Comparison of ENCODE assay signal across 21 mouse cellular contexts in the genomic region with DNA sequence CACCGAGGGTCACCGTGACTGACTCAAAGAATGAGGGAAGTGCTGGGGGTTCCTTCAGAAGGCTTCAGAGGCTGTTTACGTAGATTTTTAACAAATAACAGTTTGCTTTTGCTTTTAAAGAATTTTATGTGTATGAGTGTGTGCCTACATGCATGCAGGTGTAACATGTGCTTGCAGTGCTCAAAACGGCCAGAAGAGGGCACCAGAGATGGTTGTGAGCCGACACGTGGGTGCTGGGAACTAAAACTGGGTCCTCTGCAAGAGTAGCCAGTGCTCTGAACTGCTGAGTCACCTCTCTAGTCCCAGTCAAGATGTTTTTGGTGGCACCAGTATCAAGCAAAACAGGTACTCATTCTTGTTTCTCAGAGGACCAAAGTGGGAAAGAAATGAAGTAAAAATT. TPM values are rescaled to one million over a fixed set of nuclear protein-coding genes. Genes with fewer than 3 reads are reported as not detected.
DNase-seq lines count a peak whose midpoint lies in the region; ATAC-seq and TF ChIP-seq lines count a peak whose summit lies in the region.
"Had no signal": no experiment of that assay in that cellular context is flagged by ENCODE, and none has a peak within 500 bp of the region (broad histone marks: within the 10 kb centered on the region; RNA-seq: fewer than 3 reads in every experiment).

No protein-coding gene starts in this region.

- no peak for DNase-seq in lung, embryonic 14.5 days
- no peak for DNase-seq in lung, postnatal 14 days
- no peak for DNase-seq in ES-E14 (ENCODE audit: low read depth, low spot score)
- DNase-seq in retina, embryonic 14.5 days (ENCODE audit: low spot score) = no peak
- DNase-seq: adrenal gland, adult 2 months; cerebellum, adult 18-20 months; heart, adult 18-20 months; kidney, postnatal 10 days; midbrain, embryonic 14.5 days; thymus, postnatal 25 days had no signal

- H3K27me3 ChIP-seq in intestine, postnatal 0 days (replicated peaks; ENCODE audit: control insufficient read depth, insufficient read depth, low read length) = no peaks in the 10 kb centered on the region
- H3K27me3 ChIP-seq in intestine, embryonic 15.5 days (replicated peaks) = no peaks in the 10 kb centered on the region
- no peaks in the 10 kb centered on the region for H3K27me3 ChIP-seq in lung, embryonic 14.5 days (ENCODE audit: insufficient read depth, low read length)
- H3K27me3 ChIP-seq: forebrain, embryonic 15.5 days; limb, embryonic 13.5 days; lung, embryonic 15.5 days had no signal

- no peaks in the 10 kb centered on the region for H3K4me1 ChIP-seq in intestine, postnatal 0 days (replicated peaks; ENCODE audit: control insufficient read depth, insufficient read depth, low read length)
- 0 out of 2 replicates have a peak, but pooled peaks cover 2% of the 10 kb centered on the region for H3K4me1 ChIP-seq in intestine, embryonic 15.5 days (replicated peaks)
- H3K4me1 ChIP-seq in lung, embryonic 14.5 days (ENCODE audit: insufficient read depth) = no peaks in the 10 kb centered on the region
- H3K4me1 ChIP-seq in ES-E14 (ENCODE audit: control insufficient read depth in 2 of 2, insufficient read depth in 2 of 2, low read length in 2 of 2, poor library complexity in 1 of 2) = no peaks in the 10 kb centered on the region
- no peaks in the 10 kb centered on the region for H3K4me1 ChIP-seq in bone marrow macrophage, adult 2 months (ENCODE audit: control insufficient read depth, insufficient read depth, low read length)
- H3K4me1 ChIP-seq: forebrain, embryonic 15.5 days; limb, embryonic 13.5 days; lung, embryonic 15.5 days had no signal

- no peak overlapping the region for H3K4me3 ChIP-seq in intestine, postnatal 0 days (ENCODE audit: low read depth, low read length)
- H3K4me3 ChIP-seq in intestine, embryonic 15.5 days (replicated peaks) = no peak overlapping the region
- no peak overlapping the region for H3K4me3 ChIP-seq in lung, embryonic 14.5 days (ENCODE audit: low read depth, low read length)
- H3K4me3 ChIP-seq in ES-E14 (ENCODE audit: insufficient read depth in 1 of 2, low read depth in 1 of 2, low read length in 2 of 2, poor library complexity in 1 of 2, severe bottlenecking in 1 of 2) = no peak overlapping the region
- H3K4me3 ChIP-seq in bone marrow macrophage, adult 2 months (ENCODE audit: insufficient read depth, low read length) = no peak overlapping the region
- H3K4me3 ChIP-seq: embryonic facial prominence, embryonic 10.5 days; forebrain, embryonic 15.5 days; limb, embryonic 13.5 days; lung, embryonic 15.5 days had no signal

- 83% methylated on average over 6 of the region's 6 CpGs for WGBS in intestine, postnatal 0 days
- 85% methylated on average over 6 of the region's 6 CpGs for WGBS in intestine, embryonic 15.5 days
- 78% methylated on average over 6 of the region's 6 CpGs for WGBS in lung, embryonic 14.5 days

- in situ Hi-C loops in ES-E14 (cut with MboI; ENCODE audit: low sequenced_read_pairs in 2 of 2, unreplicated experiment in 2 of 2) = no loop called here

- TF ChIP-seq POLR2A in bone marrow macrophage, adult 2 months (IDR thresholded peaks at IDR 0.05; ENCODE audit: borderline replicate concordance, low read depth, low read length) = no peak

- peak; percentile 31 for TF ChIP-seq CTCF in intestine, postnatal 0 days (IDR thresholded peaks at IDR 0.05; ENCODE audit: low read depth)
- TF ChIP-seq CTCF in lung, embryonic 14.5 days (IDR thresholded peaks at IDR 0.05; ENCODE audit: low read depth) = 0 out of 2 replicates have a peak, but pooled peaks have one; percentile 18
- 0 out of 2 replicates have a peak, but pooled peaks have one; percentile 22 for TF ChIP-seq CTCF in bone marrow macrophage, adult 2 months (IDR thresholded peaks at IDR 0.05; ENCODE audit: low read depth, low read length)

- H3K4me2 ChIP-seq in intestine, postnatal 0 days (replicated peaks; ENCODE audit: low read depth) = no peak overlapping the region
- no peak overlapping the region for H3K4me2 ChIP-seq in intestine, embryonic 15.5 days (replicated peaks)
- no peak overlapping the region for H3K4me2 ChIP-seq in lung, embryonic 14.5 days
- H3K4me2 ChIP-seq: forebrain, embryonic 15.5 days; limb, embryonic 13.5 days; lung, embryonic 15.5 days had no signal

- no peaks in the 10 kb centered on the region for H3K36me3 ChIP-seq in intestine, postnatal 0 days (ENCODE audit: control insufficient read depth, insufficient read depth)
- H3K36me3 ChIP-seq in intestine, embryonic 15.5 days = no peaks in the 10 kb centered on the region
- H3K36me3 ChIP-seq in lung, embryonic 14.5 days (ENCODE audit: insufficient read depth) = no peaks in the 10 kb centered on the region
- H3K36me3 ChIP-seq in ES-E14 (ENCODE audit: control insufficient read depth, insufficient read depth, low read length, poor library complexity, severe bottlenecking) = no peaks in the 10 kb centered on the region
- H3K36me3 ChIP-seq: embryonic facial prominence, embryonic 10.5 days; forebrain, embryonic 15.5 days; lung, embryonic 15.5 days had no signal

- no peak for ATAC-seq in intestine, postnatal 0 days
- no peak for ATAC-seq in intestine, embryonic 15.5 days
- ATAC-seq in lung, embryonic 14.5 days (ENCODE audit: insufficient read depth) = no peak
- ATAC-seq: forebrain, embryonic 15.5 days had no signal

- H3K27ac ChIP-seq in intestine, postnatal 0 days (ENCODE audit: low read depth, low read length) = no peak overlapping the region
- H3K27ac ChIP-seq in intestine, embryonic 15.5 days = no peak overlapping the region
- no peak overlapping the region for H3K27ac ChIP-seq in lung, embryonic 14.5 days (ENCODE audit: low read depth)
- H3K27ac ChIP-seq in ES-E14 (ENCODE audit: insufficient read depth, low read depth, low read length, poor library complexity, severe bottlenecking) = no peak overlapping the region
- no peak overlapping the region for H3K27ac ChIP-seq in bone marrow macrophage, adult 2 months (ENCODE audit: insufficient read depth, low read depth, low read length)
- H3K27ac ChIP-seq: embryonic facial prominence, embryonic 10.5 days; forebrain, embryonic 15.5 days; limb, embryonic 13.5 days; lung, embryonic 15.5 days had no signal

- no peak overlapping the region for H3K9ac ChIP-seq in intestine, postnatal 0 days (ENCODE audit: low read depth, low read length)
- no peak overlapping the region for H3K9ac ChIP-seq in intestine, embryonic 15.5 days
- no peak overlapping the region for H3K9ac ChIP-seq in lung, embryonic 14.5 days
- no peak overlapping the region for H3K9ac ChIP-seq in ES-E14 (ENCODE audit: insufficient read depth, low read depth, low read length, poor library complexity, severe bottlenecking)
- H3K9ac ChIP-seq: forebrain, embryonic 15.5 days; limb, embryonic 13.5 days; lung, embryonic 15.5 days had no signal

- peaks cover 3% of the 10 kb centered on the region; the same call in 1 of the 2 replicates for H3K9me3 ChIP-seq in intestine, postnatal 0 days (ENCODE audit: control insufficient read depth)
- no peaks in the 10 kb centered on the region for H3K9me3 ChIP-seq in intestine, embryonic 15.5 days
- no peaks in the 10 kb centered on the region; the same call in 1 of the 2 replicates for H3K9me3 ChIP-seq in lung, embryonic 14.5 days (ENCODE audit: low read depth, low read length)
- no peaks in the 10 kb centered on the region for H3K9me3 ChIP-seq in ES-E14 (ENCODE audit: control insufficient read depth, insufficient read depth, low read depth, low read length)
- H3K9me3 ChIP-seq: forebrain, embryonic 15.5 days; lung, embryonic 15.5 days had no signal

TF ChIP-seq in ES-E14, 5 proteins besides CTCF, POLR2A, EP300 and RAD21 (continues in another document):
- TF ChIP-seq ZC3H11A (IDR thresholded peaks at IDR 0.05; ENCODE audit: borderline replicate concordance, low read depth, low read length) (no peak), MAFK (IDR thresholded peaks at IDR 0.05; ENCODE audit: insufficient read depth, low read depth, low read length) (0 out of 2 replicates have a peak, but pooled peaks have one; percentile 26)

RNA-seq across cellular contexts. Expression of gene Smad9, which starts 18.2 kb away (rescaled TPM):
- 0.70 and 0.93 TPM in 2 replicates for polyA plus RNA-seq in intestine, postnatal 0 days (2015; fragmentation: Nextera tagmentation; extraction: Ambion mirVana)
- 1.5 and 1.6 TPM in 2 replicates for polyA plus RNA-seq in intestine, embryonic 15.5 days (2015; fragmentation: Nextera tagmentation; extraction: Ambion mirVana)
- 2.4 and 2.9 TPM in 2 replicates for polyA plus RNA-seq in lung, embryonic 14.5 days (2014; fragmentation: Nextera tagmentation; extraction: Ambion mirVana)
- 0.26 and 0.54 TPM in 2 replicates for total RNA-seq in ES-E14 (2012; rRNA removed)
- not detected in 2 replicates for polyA plus RNA-seq in bone marrow macrophage, adult 2 months (2012; ENCODE audit: insufficient read depth, insufficient read length, missing spikeins)

RNA-seq across cellular contexts. Expression of gene Rfxap, which starts 34.0 kb away (rescaled TPM):
- polyA plus RNA-seq in intestine, postnatal 0 days (2015; fragmentation: Nextera tagmentation; extraction: Ambion mirVana) = 28.8 and 30.8 TPM in 2 replicates
- 30.0 and 33.9 TPM in 2 replicates for polyA plus RNA-seq in intestine, embryonic 15.5 days (2015; fragmentation: Nextera tagmentation; extraction: Ambion mirVana)
- polyA plus RNA-seq in lung, embryonic 14.5 days (2014; fragmentation: Nextera tagmentation; extraction: Ambion mirVana) = 34.4 and 35.6 TPM in 2 replicates
- 10.4 and 18.1 TPM in 2 replicates for total RNA-seq in ES-E14 (2012; rRNA removed)
- polyA plus RNA-seq in bone marrow macrophage, adult 2 months (2012; ENCODE audit: insufficient read depth, insufficient read length, missing spikeins) = 28.1 and 41.6 TPM in 2 replicates

RNA-seq across cellular contexts. Expression of gene Alg5, which starts 38.3 kb away (rescaled TPM):
- polyA plus RNA-seq in intestine, postnatal 0 days (2015; fragmentation: Nextera tagmentation; extraction: Ambion mirVana) = 95.1 and 99.6 TPM in 2 replicates
- polyA plus RNA-seq in intestine, embryonic 15.5 days (2015; fragmentation: Nextera tagmentation; extraction: Ambion mirVana) = 62.6 and 66.0 TPM in 2 replicates
- polyA plus RNA-seq in lung, embryonic 14.5 days (2014; fragmentation: Nextera tagmentation; extraction: Ambion mirVana) = 50.7 and 57.1 TPM in 2 replicates
- 38.1 and 46.1 TPM in 2 replicates for total RNA-seq in ES-E14 (2012; rRNA removed)
- 33.2 and 35.5 TPM in 2 replicates for polyA plus RNA-seq in bone marrow macrophage, adult 2 months (2012; ENCODE audit: insufficient read depth, insufficient read length, missing spikeins)

RNA-seq across cellular contexts. Expression of gene Exosc8, which starts 38.4 kb away (rescaled TPM):
- polyA plus RNA-seq in intestine, postnatal 0 days (2015; fragmentation: Nextera tagmentation; extraction: Ambion mirVana) = 31.0 and 31.7 TPM in 2 replicates
- 100 and 110 TPM in 2 replicates for polyA plus RNA-seq in intestine, embryonic 15.5 days (2015; fragmentation: Nextera tagmentation; extraction: Ambion mirVana)
- 149 and 154 TPM in 2 replicates for polyA plus RNA-seq in lung, embryonic 14.5 days (2014; fragmentation: Nextera tagmentation; extraction: Ambion mirVana)
- total RNA-seq in ES-E14 (2012; rRNA removed) = 116 and 144 TPM in 2 replicates
- polyA plus RNA-seq in bone marrow macrophage, adult 2 months (2012; ENCODE audit: insufficient read depth, insufficient read length, missing spikeins) = 33.4 and 36.4 TPM in 2 replicates

RNA-seq across cellular contexts. Expression of gene Gm21958, which starts 59.5 kb away (rescaled TPM):
- not detected in 2 replicates for polyA plus RNA-seq in intestine, postnatal 0 days (2015; fragmentation: Nextera tagmentation; extraction: Ambion mirVana)
- 0.28 TPM in 1 of 2 replicates, not detected in the other for polyA plus RNA-seq in intestine, embryonic 15.5 days (2015; fragmentation: Nextera tagmentation; extraction: Ambion mirVana)
- 1.7 TPM in 1 of 2 replicates, not detected in the other for polyA plus RNA-seq in lung, embryonic 14.5 days (2014; fragmentation: Nextera tagmentation; extraction: Ambion mirVana)
- total RNA-seq in ES-E14 (2012; rRNA removed) = not detected in 2 replicates
- not detected in 2 replicates for polyA plus RNA-seq in bone marrow macrophage, adult 2 months (2012; ENCODE audit: insufficient read depth, insufficient read length, missing spikeins)
- total RNA-seq: adrenal gland, adult 2 months; gastrocnemius, adult 18-20 months; heart, adult 18-20 months had no signal
- polyA plus RNA-seq: adrenal gland, adult 2 months; embryonic facial prominence, embryonic 10.5 days; heart, embryonic 16.5 days; hindbrain, embryonic 11.5 days; spleen, adult 2 months had no signal
